Mouse (Mus musculus) MEL-GATA-1-ER (cell line): Measurements from ENCODE around the gene Olfr818.
"Not testable (repeated sequence)": the region's sequence is repeated elsewhere in the genome, so short reads cannot be mapped to it uniquely, and the experiment has no call there.

Source experiments
- DNase-seq: peaks from one replicate; pipeline ENCODE4 v3.0.0-alpha.2; 2012; ENCODE audit warnings: low read depth; ENCODE audit errors: extremely low read depth

The Olfr818 gene

DNA sequence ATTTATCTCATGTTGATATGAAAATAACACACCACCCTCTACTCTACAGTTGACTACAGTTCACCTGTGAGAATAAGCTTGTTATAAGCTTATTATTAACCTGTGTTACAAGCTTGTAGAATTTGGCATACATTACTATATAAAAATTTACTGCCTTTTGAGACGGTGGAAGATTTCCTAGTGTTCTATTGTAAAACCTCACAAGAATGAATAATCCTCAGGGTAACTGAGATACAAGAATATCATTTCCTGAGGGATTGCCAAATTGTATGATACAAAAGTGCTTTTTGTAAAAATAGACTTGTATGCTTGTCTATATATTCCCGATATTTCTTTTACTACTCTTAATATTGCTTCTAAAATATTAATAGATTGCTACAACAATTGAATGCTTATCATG is at the start of gene Olfr818:
TSS of gene Olfr818 (minus strand) at position 101 of the 400 bp plus-strand sequence.
- no peak for DNase-seq

DNA sequence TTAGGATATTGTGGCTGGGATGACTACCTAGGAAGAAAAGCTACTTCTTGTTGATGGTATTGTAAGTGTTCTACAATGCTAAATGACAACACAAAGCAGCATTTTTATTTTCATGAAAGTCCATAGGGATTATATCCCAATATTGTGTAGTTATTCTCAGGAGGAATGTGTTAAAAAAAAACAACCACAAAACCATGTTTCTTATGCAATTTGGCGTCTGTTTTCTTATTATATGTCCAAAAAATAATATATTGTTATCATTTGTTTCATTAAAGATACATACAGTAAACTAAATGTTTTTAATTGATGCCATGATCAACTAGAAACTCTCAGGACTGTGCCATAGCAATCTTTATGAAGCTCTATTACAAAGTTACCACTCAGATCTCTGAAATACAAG is 36.1 kb upstream of the Olfr818 start, which contains the start of gene Gm10310:
TSS of gene Gm10310 (minus strand) at position 101 of the 400 bp plus-strand sequence.
- not testable (repeated sequence) for DNase-seq

DNA sequence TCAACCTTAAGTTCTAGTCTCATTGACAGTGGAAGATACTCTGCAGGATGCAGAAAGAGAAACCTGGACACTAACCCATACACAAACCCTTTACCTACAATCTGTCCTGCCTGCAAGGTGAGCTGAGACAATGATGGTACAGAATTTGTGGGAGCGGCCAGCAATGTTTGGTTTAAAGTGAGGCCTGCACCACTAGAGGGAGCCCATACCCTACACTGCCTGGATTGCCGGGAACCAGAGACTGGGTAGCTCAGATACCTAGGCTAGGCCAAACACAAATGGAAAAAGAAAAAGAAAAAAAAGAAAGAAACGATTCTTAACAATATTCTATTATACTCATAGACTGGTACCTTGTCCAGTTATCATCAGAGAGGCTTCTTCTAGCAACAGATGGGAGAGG is 33.0 kb upstream of the Olfr818 start:
- DNase-seq, result not testable (repeated sequence)

DNA sequence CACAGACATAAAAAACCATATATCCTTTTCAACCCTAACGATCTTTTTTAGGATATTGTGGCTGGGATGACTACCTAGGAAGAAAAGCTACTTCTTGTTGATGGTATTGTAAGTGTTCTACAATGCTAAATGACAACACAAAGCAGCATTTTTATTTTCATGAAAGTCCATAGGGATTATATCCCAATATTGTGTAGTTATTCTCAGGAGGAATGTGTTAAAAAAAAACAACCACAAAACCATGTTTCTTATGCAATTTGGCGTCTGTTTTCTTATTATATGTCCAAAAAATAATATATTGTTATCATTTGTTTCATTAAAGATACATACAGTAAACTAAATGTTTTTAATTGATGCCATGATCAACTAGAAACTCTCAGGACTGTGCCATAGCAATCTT is 27.1 kb upstream of the Olfr818 start, which contains the start of gene Olfr247:
TSS of gene Olfr247 (minus strand) at position 101 of the 400 bp plus-strand sequence.
- not testable (repeated sequence) for DNase-seq

DNA sequence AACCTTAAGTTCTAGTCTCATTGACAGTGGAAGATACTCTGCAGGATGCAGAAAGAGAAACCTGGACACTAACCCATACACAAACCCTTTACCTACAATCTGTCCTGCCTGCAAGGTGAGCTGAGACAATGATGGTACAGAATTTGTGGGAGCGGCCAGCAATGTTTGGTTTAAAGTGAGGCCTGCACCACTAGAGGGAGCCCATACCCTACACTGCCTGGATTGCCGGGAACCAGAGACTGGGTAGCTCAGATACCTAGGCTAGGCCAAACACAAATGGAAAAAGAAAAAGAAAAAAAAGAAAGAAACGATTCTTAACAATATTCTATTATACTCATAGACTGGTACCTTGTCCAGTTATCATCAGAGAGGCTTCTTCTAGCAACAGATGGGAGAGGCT is 24.1 kb upstream of the Olfr818 start:
- not testable (repeated sequence) for DNase-seq

DNA sequence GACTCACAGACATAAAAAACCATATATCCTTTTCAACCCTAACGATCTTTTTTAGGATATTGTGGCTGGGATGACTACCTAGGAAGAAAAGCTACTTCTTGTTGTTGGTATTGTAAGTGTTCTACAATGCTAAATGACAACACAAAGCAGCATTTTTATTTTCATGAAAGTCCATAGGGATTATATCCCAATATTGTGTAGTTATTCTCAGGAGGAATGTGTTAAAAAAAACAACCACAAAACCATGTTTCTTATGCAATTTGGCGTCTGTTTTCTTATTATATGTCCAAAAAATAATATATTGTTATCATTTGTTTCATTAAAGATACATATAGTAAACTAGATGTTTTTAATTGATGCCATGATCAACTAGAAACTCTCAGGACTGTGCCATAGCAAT is 18.3 kb upstream of the Olfr818 start, which contains the start of gene Olfr819:
TSS of gene Olfr819 (minus strand) at position 101 of the 400 bp plus-strand sequence.
- DNase-seq, result not testable (repeated sequence)

DNA sequence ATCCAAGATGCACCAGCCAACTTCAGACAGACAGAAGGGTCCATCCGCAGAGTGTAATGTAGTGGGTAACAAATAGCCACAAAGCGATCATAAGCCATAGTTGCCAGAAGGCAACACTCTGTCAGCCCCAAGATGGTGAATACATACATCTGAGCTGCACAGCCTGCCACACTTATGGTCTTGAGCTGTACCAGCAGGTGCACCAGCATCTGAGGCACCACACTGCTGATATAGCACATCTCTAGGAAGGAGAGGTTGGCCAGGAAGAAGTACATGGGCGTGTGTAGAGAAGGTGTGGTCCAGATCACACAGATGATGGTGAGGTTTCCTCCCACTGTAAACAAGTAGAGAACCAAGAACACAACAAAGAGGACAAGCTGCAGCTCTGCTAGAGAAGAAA is 17.3 kb upstream of the Olfr818 start:
- DNase-seq, result not testable (repeated sequence)

DNA sequence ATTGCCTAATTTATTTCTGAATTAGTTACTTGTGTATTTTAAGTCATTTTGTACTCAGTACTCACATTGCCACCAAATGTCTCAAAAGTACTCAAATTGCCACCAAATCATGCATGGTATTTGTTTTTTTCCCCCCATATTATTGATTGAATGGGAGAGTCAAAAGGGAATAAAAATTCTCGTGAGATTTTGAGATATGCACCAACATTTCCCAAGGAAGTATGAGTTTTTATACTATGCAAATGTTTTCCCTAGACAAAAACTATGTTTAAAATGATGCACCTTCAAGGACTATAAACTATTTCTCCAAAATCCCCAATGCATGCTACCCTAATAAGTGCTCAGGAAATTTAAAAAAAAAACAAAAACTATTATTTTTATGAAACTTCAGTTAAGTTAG is 33.4 kb downstream of the Olfr818 start, which contains the start of gene Olfr816:
TSS of gene Olfr816 (minus strand) at position 101 of the 400 bp plus-strand sequence.
- no peak for DNase-seq

DNA sequence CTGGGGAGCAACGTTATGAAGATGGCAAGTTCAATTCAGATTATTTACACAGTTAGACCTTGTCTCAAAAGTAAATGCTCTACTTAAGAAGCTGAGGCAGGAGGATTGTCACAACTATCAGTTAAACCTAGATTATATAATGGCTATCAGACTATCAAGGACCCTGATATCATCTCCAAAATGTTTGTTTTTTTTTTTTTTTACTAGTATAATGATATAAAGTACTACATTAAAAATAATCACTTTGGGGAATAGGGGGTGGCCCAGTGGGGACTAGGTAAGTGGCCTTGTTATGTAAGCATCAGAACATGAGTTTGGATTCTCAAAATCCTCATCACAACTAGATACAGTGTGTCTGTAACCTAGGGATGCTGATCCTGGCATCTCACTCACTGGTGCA is 43.1 kb downstream of the Olfr818 start, which contains the start of gene Olfr815:
TSS of gene Olfr815 (minus strand) at position 101 of the 400 bp plus-strand sequence.
- not testable (repeated sequence) for DNase-seq
